Mouse (Mus musculus): Measurements from ENCODE around the gene P2ry12.

P2ry12 gene

GRCm38 (mm10) chr3:59181134-59181533 is 81.5 kb downstream of the P2ry12 start:
- DNase-seq: no peak

- no peak for DNase-seq
These were observed 85.8 kb downstream of the P2ry12 start for GRCm38 (mm10) chr3:59176871-59177270.

GRCm38 (mm10) chr3:59175234-59175633 is 87.4 kb downstream of the P2ry12 start:
- DNase-seq: peak; percentile 27

GRCm38 (mm10) chr3:59174426-59175154 is 88.1 kb downstream of the P2ry12 start:
- no peak for DNase-seq

- no peak for DNase-seq
These were observed 92.6 kb downstream of the P2ry12 start for GRCm38 (mm10) chr3:59169921-59170627.

- DNase-seq: no peak
These were observed 93.5 kb downstream of the P2ry12 start for GRCm38 (mm10) chr3:59169215-59169614.

GRCm38 (mm10) chr3:59168476-59168875 is 94.2 kb downstream of the P2ry12 start:
- no peak for DNase-seq

- DNase-seq: no peak
These were observed 95.1 kb downstream of the P2ry12 start for GRCm38 (mm10) chr3:59167417-59168054.
